Mouse (Mus musculus): ENCODE results near the gene Macrod2. TPM values are rescaled to one million over a fixed set of nuclear protein-coding genes. Genes with fewer than 3 reads are reported as not detected.
A peak's percentile ranks its signal among the peaks of the same experiment; 100 is the strongest.

The Macrod2 gene
- polyA plus RNA-seq, 1 experiment from 2014 or later: 28.7 TPM

GRCm38 (mm10) chr2:140769473-140769872, 374.4 kb downstream of the Macrod2 start:
- ATAC-seq (ENCODE audit: low FRiP score, low TSS enrichment): peak; percentile 65; the same call in 1 of the 2 replicates
- H3K4me1 ChIP-seq (ENCODE audit: insufficient read depth, low read length): no peaks in the 10 kb centered on the region
- H3K9me3 ChIP-seq (ENCODE audit: low read length): no peaks in the 10 kb centered on the region
- H3K4me3 ChIP-seq (ENCODE audit: low read length): no peak overlapping the region
- H3K36me3 ChIP-seq (ENCODE audit: insufficient read depth, low read length): no peaks in the 10 kb centered on the region
- 80% methylated on average over 4 of the region's 4 CpGs for WGBS
- H3K4me2 ChIP-seq (replicated peaks; ENCODE audit: low read depth, low read length): no peak overlapping the region
- no peaks in the 10 kb centered on the region for H3K27me3 ChIP-seq (ENCODE audit: insufficient read depth, low read length)
- no peak overlapping the region for H3K9ac ChIP-seq (replicated peaks; ENCODE audit: low read length)
- H3K27ac ChIP-seq (ENCODE audit: low read length): no peak overlapping the region

- no peaks in the 10 kb centered on the region for H3K4me1 ChIP-seq (ENCODE audit: insufficient read depth, low read length)
- H3K27me3 ChIP-seq (ENCODE audit: insufficient read depth, low read length): no peaks in the 10 kb centered on the region
- ATAC-seq (ENCODE audit: low FRiP score, low TSS enrichment): no peak
- 91% methylated on average over 6 of the region's 6 CpGs for WGBS
- no peak overlapping the region for H3K27ac ChIP-seq (ENCODE audit: low read length)
- H3K9ac ChIP-seq (replicated peaks; ENCODE audit: low read length): no peak overlapping the region
- no peak overlapping the region for H3K4me3 ChIP-seq (ENCODE audit: low read length)
- no peaks in the 10 kb centered on the region for H3K9me3 ChIP-seq (ENCODE audit: low read length)
- H3K36me3 ChIP-seq (ENCODE audit: insufficient read depth, low read length): no peaks in the 10 kb centered on the region
- no peak overlapping the region for H3K4me2 ChIP-seq (replicated peaks; ENCODE audit: low read depth, low read length)
These were observed 377.7 kb downstream of the Macrod2 start for GRCm38 (mm10) chr2:140772825-140773224.

GRCm38 (mm10) chr2:140773456-140773855, 378.3 kb downstream of the Macrod2 start:
- no peak overlapping the region for H3K4me2 ChIP-seq (replicated peaks; ENCODE audit: low read depth, low read length)
- 93% methylated on average over 11 of the region's 11 CpGs for WGBS
- H3K4me3 ChIP-seq (ENCODE audit: low read length): no peak overlapping the region
- H3K4me1 ChIP-seq (ENCODE audit: insufficient read depth, low read length): no peaks in the 10 kb centered on the region
- no peaks in the 10 kb centered on the region for H3K36me3 ChIP-seq (ENCODE audit: insufficient read depth, low read length)
- no peaks in the 10 kb centered on the region for H3K27me3 ChIP-seq (ENCODE audit: insufficient read depth, low read length)
- H3K9me3 ChIP-seq (ENCODE audit: low read length): no peaks in the 10 kb centered on the region
- no peak for ATAC-seq (ENCODE audit: low FRiP score, low TSS enrichment)
- no peak overlapping the region for H3K9ac ChIP-seq (replicated peaks; ENCODE audit: low read length)
- H3K27ac ChIP-seq (ENCODE audit: low read length): no peak overlapping the region

GRCm38 (mm10) chr2:140774808-140775370, 379.8 kb downstream of the Macrod2 start:
- no peak overlapping the region for H3K4me3 ChIP-seq (ENCODE audit: low read length)

GRCm38 (mm10) chr2:140775448-140776101, 380.5 kb downstream of the Macrod2 start:
- no peak overlapping the region for H3K9ac ChIP-seq (replicated peaks; ENCODE audit: low read length)
- no peaks in the 10 kb centered on the region for H3K9me3 ChIP-seq (ENCODE audit: low read length)
- H3K4me1 ChIP-seq (ENCODE audit: insufficient read depth, low read length): no peaks in the 10 kb centered on the region
- H3K4me3 ChIP-seq (ENCODE audit: low read length): no peak overlapping the region
- no peak overlapping the region for H3K4me2 ChIP-seq (replicated peaks; ENCODE audit: low read depth, low read length)
- no peaks in the 10 kb centered on the region for H3K27me3 ChIP-seq (ENCODE audit: insufficient read depth, low read length)
- ATAC-seq (ENCODE audit: low FRiP score, low TSS enrichment): peak; percentile 46; the same call in 1 of the 2 replicates
- WGBS: 75% methylated on average over 8 of the region's 8 CpGs
- no peak overlapping the region for H3K27ac ChIP-seq (ENCODE audit: low read length)
- no peaks in the 10 kb centered on the region for H3K36me3 ChIP-seq (ENCODE audit: insufficient read depth, low read length)

More at GRCm38 (mm10) chr2:140774808-140775370, 379.8 kb downstream of the Macrod2 start:
- Histone ChIP-seq H3K36me3 (ENCODE audit: insufficient read depth, low read length) (no peaks in the 10 kb centered on the region), H3K4me1 (ENCODE audit: insufficient read depth, low read length) (no peaks in the 10 kb centered on the region), H3K9ac (replicated peaks; ENCODE audit: low read length) (no peak overlapping the region), H3K4me2 (replicated peaks; ENCODE audit: low read depth, low read length) (no peak overlapping the region), H3K27me3 (ENCODE audit: insufficient read depth, low read length) (no peaks in the 10 kb centered on the region), H3K27ac (ENCODE audit: low read length) (no peak overlapping the region), H3K9me3 (ENCODE audit: low read length) (no peaks in the 10 kb centered on the region)
- ATAC-seq (ENCODE audit: low FRiP score, low TSS enrichment): peak; percentile 49; the same call in 1 of the 2 replicates
- WGBS: 57% methylated on average over 4 of the region's 4 CpGs

- no peaks in the 10 kb centered on the region for H3K27me3 ChIP-seq (ENCODE audit: insufficient read depth, low read length)
- H3K4me2 ChIP-seq (replicated peaks; ENCODE audit: low read depth, low read length): no peak overlapping the region
- H3K36me3 ChIP-seq (ENCODE audit: insufficient read depth, low read length): no peaks in the 10 kb centered on the region
- no peak overlapping the region for H3K9ac ChIP-seq (replicated peaks; ENCODE audit: low read length)
- ATAC-seq (ENCODE audit: low FRiP score, low TSS enrichment): no peak
- no peaks in the 10 kb centered on the region for H3K4me1 ChIP-seq (ENCODE audit: insufficient read depth, low read length)
- no peaks in the 10 kb centered on the region for H3K9me3 ChIP-seq (ENCODE audit: low read length)
- 66% methylated on average over 13 of the region's 13 CpGs for WGBS
- H3K27ac ChIP-seq (ENCODE audit: low read length): no peak overlapping the region
- H3K4me3 ChIP-seq (ENCODE audit: low read length): no peak overlapping the region
These were observed 383.1 kb downstream of the Macrod2 start for GRCm38 (mm10) chr2:140778212-140778611.

- no peak overlapping the region for H3K4me3 ChIP-seq (ENCODE audit: low read length)
- no peaks in the 10 kb centered on the region for H3K4me1 ChIP-seq (ENCODE audit: insufficient read depth, low read length)
- ATAC-seq (ENCODE audit: low FRiP score, low TSS enrichment): peak; percentile 23; the same call in 1 of the 2 replicates
- H3K4me2 ChIP-seq (replicated peaks; ENCODE audit: low read depth, low read length): no peak overlapping the region
- WGBS: 61% methylated on average over 1 of the region's 1 CpGs
- no peak overlapping the region for H3K9ac ChIP-seq (replicated peaks; ENCODE audit: low read length)
- no peaks in the 10 kb centered on the region for H3K9me3 ChIP-seq (ENCODE audit: low read length)
- H3K36me3 ChIP-seq (ENCODE audit: insufficient read depth, low read length): no peaks in the 10 kb centered on the region
- H3K27ac ChIP-seq (ENCODE audit: low read length): no peak overlapping the region
- H3K27me3 ChIP-seq (ENCODE audit: insufficient read depth, low read length): no peaks in the 10 kb centered on the region
These were observed 387.9 kb downstream of the Macrod2 start for GRCm38 (mm10) chr2:140783041-140783440.

- WGBS: 96% methylated on average over 2 of the region's 2 CpGs
- H3K9ac ChIP-seq (replicated peaks; ENCODE audit: low read length): no peak overlapping the region
- H3K9me3 ChIP-seq (ENCODE audit: low read length): no peaks in the 10 kb centered on the region
- H3K4me2 ChIP-seq (replicated peaks; ENCODE audit: low read depth, low read length): no peak overlapping the region
- no peaks in the 10 kb centered on the region for H3K36me3 ChIP-seq (ENCODE audit: insufficient read depth, low read length)
- no peak overlapping the region for H3K27ac ChIP-seq (ENCODE audit: low read length)
- ATAC-seq (ENCODE audit: low FRiP score, low TSS enrichment): no peak
- no peak overlapping the region for H3K4me3 ChIP-seq (ENCODE audit: low read length)
- no peaks in the 10 kb centered on the region for H3K4me1 ChIP-seq (ENCODE audit: insufficient read depth, low read length)
- H3K27me3 ChIP-seq (ENCODE audit: insufficient read depth, low read length): no peaks in the 10 kb centered on the region
These were observed 389.5 kb downstream of the Macrod2 start for GRCm38 (mm10) chr2:140784626-140785025.

GRCm38 (mm10) chr2:140790363-140790762, 395.3 kb downstream of the Macrod2 start:
- WGBS: 54% methylated on average over 5 of the region's 5 CpGs
- no peak overlapping the region for H3K4me2 ChIP-seq (replicated peaks; ENCODE audit: low read depth, low read length)
- ATAC-seq (ENCODE audit: low FRiP score, low TSS enrichment): no peak
- H3K9ac ChIP-seq (replicated peaks; ENCODE audit: low read length): no peak overlapping the region
- H3K4me1 ChIP-seq (ENCODE audit: insufficient read depth, low read length): no peaks in the 10 kb centered on the region
- no peaks in the 10 kb centered on the region for H3K27me3 ChIP-seq (ENCODE audit: insufficient read depth, low read length)
- no peak overlapping the region for H3K27ac ChIP-seq (ENCODE audit: low read length)
- no peaks in the 10 kb centered on the region for H3K9me3 ChIP-seq (ENCODE audit: low read length)
- H3K36me3 ChIP-seq (ENCODE audit: insufficient read depth, low read length): no peaks in the 10 kb centered on the region
- H3K4me3 ChIP-seq (ENCODE audit: low read length): no peak overlapping the region

GRCm38 (mm10) chr2:140793886-140794608, 398.9 kb downstream of the Macrod2 start:
- H3K27me3 ChIP-seq (ENCODE audit: insufficient read depth, low read length): no peaks in the 10 kb centered on the region
- no peaks in the 10 kb centered on the region for H3K4me1 ChIP-seq (ENCODE audit: insufficient read depth, low read length)
- 89% methylated on average over 4 of the region's 4 CpGs for WGBS

More at GRCm38 (mm10) chr2:140793886-140794608, 398.9 kb downstream of the Macrod2 start:
- Histone ChIP-seq H3K4me2 (replicated peaks; ENCODE audit: low read depth, low read length) (no peak overlapping the region), H3K27ac (ENCODE audit: low read length) (no peak overlapping the region), H3K9me3 (ENCODE audit: low read length) (no peaks in the 10 kb centered on the region), H3K9ac (replicated peaks; ENCODE audit: low read length) (no peak overlapping the region), H3K4me3 (ENCODE audit: low read length) (no peak overlapping the region), H3K36me3 (ENCODE audit: insufficient read depth, low read length) (no peaks in the 10 kb centered on the region)
- ATAC-seq (ENCODE audit: low FRiP score, low TSS enrichment): no peak

Data from kidney, embryonic 16.5 days (tissue).